7 mouse cellular contexts compared by ENCODE assay signal in the genomic region with DNA sequence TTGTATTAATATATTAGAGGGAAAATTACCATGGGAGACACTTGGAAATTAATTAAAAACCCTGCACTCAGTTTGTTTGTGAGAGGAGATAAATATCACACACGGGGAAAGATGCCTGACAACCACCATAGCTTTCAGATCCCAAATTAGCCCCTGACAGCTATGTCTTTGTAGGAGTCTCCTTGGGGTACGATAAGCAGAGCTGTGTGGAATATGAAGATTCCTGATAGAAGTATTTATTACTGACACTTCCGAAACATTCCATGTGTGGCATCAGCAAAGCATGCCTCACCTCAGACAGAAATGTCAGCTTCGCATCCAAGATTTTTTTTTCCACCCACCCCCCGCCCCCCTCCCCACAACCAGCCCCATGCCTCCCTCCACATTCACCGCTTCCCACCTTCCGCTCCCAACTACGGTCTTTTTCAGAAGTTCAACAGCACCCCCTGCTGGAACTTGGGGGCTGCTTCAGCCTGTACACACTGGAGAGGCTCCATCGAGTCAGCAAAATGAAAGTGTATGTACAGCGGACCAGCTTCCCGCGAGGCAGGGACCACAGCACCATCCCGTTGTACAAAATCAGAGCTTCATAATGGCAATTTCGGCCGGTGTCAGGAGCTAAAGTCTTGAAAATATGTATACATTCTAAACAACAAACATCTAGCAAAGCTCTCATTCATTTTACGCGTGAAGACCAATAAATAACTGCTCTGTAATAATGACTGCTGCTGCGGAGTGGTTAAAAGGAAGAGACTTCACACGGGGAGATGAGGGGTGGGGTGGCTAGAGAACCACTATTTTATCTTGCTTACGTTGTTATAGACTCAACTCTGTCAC.
DNase-seq lines count a peak whose midpoint lies in the region; ATAC-seq and TF ChIP-seq lines count a peak whose summit lies in the region.

No protein-coding gene starts in this region.

- no peaks in the 10 kb centered on the region for H3K36me3 ChIP-seq in intestine, embryonic 16.5 days (ENCODE audit: control insufficient read depth, insufficient read depth, low read length)
- no peaks in the 10 kb centered on the region for H3K36me3 ChIP-seq in midbrain, embryonic 10.5 days

- peak; percentile 72 for TF ChIP-seq CTCF in cortical plate, adult 2 months (IDR thresholded peaks at IDR 0.05; ENCODE audit: extremely low read depth, insufficient read depth, low read length)

- TF ChIP-seq POLR2A in cortical plate, adult 2 months (IDR thresholded peaks at IDR 0.05; ENCODE audit: extremely low read depth, insufficient read depth, low read length): no peak

- no peaks in the 10 kb centered on the region for H3K9me3 ChIP-seq in intestine, embryonic 16.5 days (ENCODE audit: control insufficient read depth, low read length)
- H3K9me3 ChIP-seq in midbrain, embryonic 10.5 days (replicated peaks): no peaks in the 10 kb centered on the region

- 30% methylated on average over 20 of the region's 20 CpGs for WGBS in intestine, embryonic 16.5 days
- WGBS in midbrain, embryonic 10.5 days: 36% methylated on average over 20 of the region's 20 CpGs

- H3K4me1 ChIP-seq in cortical plate, adult 2 months (ENCODE audit: control insufficient read depth, insufficient read depth, low read length): 0 out of 2 replicates have a peak, but pooled peaks cover 5% of the 10 kb centered on the region
- H3K4me1 ChIP-seq in intestine, embryonic 16.5 days (ENCODE audit: control insufficient read depth, insufficient read depth, low read length): no peaks in the 10 kb centered on the region
- peaks cover 6% of the 10 kb centered on the region; the same call in 1 of the 2 replicates for H3K4me1 ChIP-seq in midbrain, embryonic 10.5 days

- intact Hi-C loops in left cerebral cortex, postnatal 25 days (cut with DNase I): loop anchor here (5.0 to 10.0 kb wide), 2 partner anchors 910 to 1322 kb away; a partner anchor contains a TSS

- peak; percentile 60 to 74 for DNase-seq in adrenal gland, adult 18-20 months (ENCODE audit: low spot score in 2 of 2)
- DNase-seq in gastrocnemius, postnatal 25 days: peak; percentile 23
- peak; percentile 83 to 93 for DNase-seq in left cerebral cortex, postnatal 25 days (ENCODE audit: low spot score in 2 of 2)
- peak; percentile 83 for DNase-seq in midbrain, embryonic 10.5 days (ENCODE audit: low spot score)
- DNase-seq in right cerebral cortex, postnatal 36 days (ENCODE audit: low spot score in 2 of 2): peak; percentile 81 to 84

- H3K9ac ChIP-seq in intestine, embryonic 16.5 days (ENCODE audit: low read depth, low read length): 0 out of 2 replicates have a peak overlapping the region, but pooled peaks have one; percentile 1

- no peak overlapping the region for H3K27ac ChIP-seq in cortical plate, adult 2 months (ENCODE audit: insufficient read depth, low read length)
- H3K27ac ChIP-seq in intestine, embryonic 16.5 days (ENCODE audit: low read length): no peak overlapping the region
- H3K27ac ChIP-seq in midbrain, embryonic 10.5 days (replicated peaks): no peak overlapping the region

- ATAC-seq in intestine, embryonic 16.5 days: peak; percentile 94

- H3K27me3 ChIP-seq in intestine, embryonic 16.5 days (replicated peaks; ENCODE audit: control insufficient read depth, insufficient read depth, low read length): no peaks in the 10 kb centered on the region
- H3K27me3 ChIP-seq in midbrain, embryonic 10.5 days (ENCODE audit: low read depth, poor library complexity, severe bottlenecking): no peaks in the 10 kb centered on the region

- H3K4me2 ChIP-seq in intestine, embryonic 16.5 days (ENCODE audit: low read depth, low read length): peak overlapping the region; percentile 42

- H3K4me3 ChIP-seq in cortical plate, adult 2 months (ENCODE audit: insufficient read depth, low read length): peak overlapping the region; percentile 2; the same call in 1 of the 2 replicates
- peak overlapping the region; percentile 42 for H3K4me3 ChIP-seq in intestine, embryonic 16.5 days (ENCODE audit: low read length)
- peak overlapping the region; percentile 25 for H3K4me3 ChIP-seq in midbrain, embryonic 10.5 days

Comparison
In these comparisons a context has a peak if more than half of its experiments do, and no peak if none do; other contexts are left out.
1. DNase-seq: peak in every context shown above with its lines; median percentile 88 in left cerebral cortex, postnatal 25 days; 83 in midbrain, embryonic 10.5 days; 82 in right cerebral cortex, postnatal 36 days; 67 in adrenal gland, adult 18-20 months; 23 in gastrocnemius, postnatal 25 days.